Mouse (Mus musculus) adrenal gland, adult 8-10 months (tissue): ENCODE data around the gene Nrm. TPM values are rescaled to one million over a fixed set of nuclear protein-coding genes. Genes with fewer than 3 reads are reported as not detected.
A peak's percentile ranks its signal among the peaks of the same experiment; 100 is the strongest.

Experiments
- DNase-seq: peaks from one replicate; pipeline ENCODE4 v3.0.0; 2022
- microRNA-seq, 2 experiments: library from miRNA; unstranded; fragments of <30 nt; microRNA quantifications; one replicate each; pipeline ENCODE4 v1.2.0; 2022
- total RNA-seq, 4 experiments: library from RNA; stranded (reverse); gene quantifications; 2 replicates each; pipeline ENCODE4 v1.2.4; 2022

Gene Nrm
- total RNA-seq, 4 experiments from 2014 or later: 2.5 to 5.4 (median 5.0) TPM

GRCm38 (mm10) chr17:35909186-35909918 lies 48.2 kb downstream of the Nrm start:
- no peak for DNase-seq

- DNase-seq: peak; percentile 93
Measured at GRCm38 (mm10) chr17:35909919-35910369, 48.8 kb downstream of the Nrm start, which contains the start of gene Atat1. Gene Atat1, minus strand, starts transcription at chr17:35910075.

- DNase-seq: no peak
Measured at GRCm38 (mm10) chr17:35914975-35915374, 53.9 kb downstream of the Nrm start.

Small RNA genes lying within 50 kb of the gene (microRNA-seq; reads per million reads assigned to microRNA genes)
- gene Gm28033: 0 to 0.18 reads per million in 2 experiments

Other genes starting within 250 kb of the Nrm start
- gene Gm9573, start 234.7 kb upstream of the Nrm start, total RNA-seq: not detected
- not detected for gene Mucl3, start 217.6 kb upstream of the Nrm start, total RNA-seq
- gene Vars2, start 193.7 kb upstream of the Nrm start, total RNA-seq: 10 to 100 TPM; 30.9 to 60.3 (median 45.3) TPM
- gene Gtf2h4, start 187.6 kb upstream of the Nrm start, total RNA-seq: 10 to 100 TPM; 23.5 to 30.6 (median 24.6) TPM
- gene Ddr1, start 156.7 kb upstream of the Nrm start, total RNA-seq: 10 to 100 TPM; 40.1 to 81.5 (median 56.4) TPM
- gene Ier3, start 39.6 kb upstream of the Nrm start, total RNA-seq: 10 to 100 TPM in 3 of 4 experiments, 1 to 10 TPM in 1; 8.3 to 19.3 (median 13.7) TPM
- 100 to 1,000 TPM in 2 of 4 experiments, 10 to 100 TPM in 2; 57.2 to 117 (median 94.8) TPM for gene Flot1, start 38.1 kb upstream of the Nrm start, total RNA-seq
- 100 to 1,000 TPM; 141 to 168 (median 159) TPM for gene Tubb5, start 23.0 kb upstream of the Nrm start, total RNA-seq
- gene Mdc1, start 19.8 kb upstream of the Nrm start, total RNA-seq: 10 to 100 TPM; 20.9 to 28.2 (median 24.1) TPM
- gene Ppp1r18, start 4.3 kb downstream of the Nrm start, total RNA-seq: 10 to 100 TPM; 35.4 to 47.9 (median 40.0) TPM
- gene Dhx16, start 18.5 kb downstream of the Nrm start, total RNA-seq: 10 to 100 TPM; 40.6 to 57.8 (median 52.0) TPM
- gene 2310061I04Rik, start 36.1 kb downstream of the Nrm start, total RNA-seq: 10 to 100 TPM; 33.1 to 46.5 (median 40.3) TPM
- gene Atat1, start 48.8 kb downstream of the Nrm start, total RNA-seq: 10 to 100 TPM; 34.8 to 61.0 (median 44.9) TPM
- 100 to 1,000 TPM in 2 of 4 experiments, 10 to 100 TPM in 2; 81.7 to 102 (median 99.4) TPM for gene Mrps18b, start 55.1 kb downstream of the Nrm start, total RNA-seq
- gene Ppp1r10, start 55.1 kb downstream of the Nrm start, total RNA-seq: 100 to 1,000 TPM in 1 of 4 experiments, 10 to 100 TPM in 3; 65.5 to 105 (median 89.6) TPM
- gene Abcf1, start 108.4 kb downstream of the Nrm start, total RNA-seq: 100 to 1,000 TPM in 1 of 4 experiments, 10 to 100 TPM in 3; 87.1 to 104 (median 93.9) TPM
- gene Gnl1, start 118.5 kb downstream of the Nrm start, total RNA-seq: 10 to 100 TPM; 52.4 to 65.5 (median 59.7) TPM
- 10 to 100 TPM; 19.0 to 38.5 (median 27.2) TPM for gene Prr3, start 118.9 kb downstream of the Nrm start, total RNA-seq
- gene H2-T24, start 159.2 kb downstream of the Nrm start, total RNA-seq: 1 to 10 TPM; 6.0 to 9.2 (median 6.9) TPM
- gene H2-T23, start 171.5 kb downstream of the Nrm start, total RNA-seq: 100 to 1,000 TPM in 1 of 4 experiments, 10 to 100 TPM in 3; 65.8 to 110 (median 93.4) TPM
- gene H2-T22, start 181.4 kb downstream of the Nrm start, total RNA-seq: 10 to 100 TPM; 33.8 to 65.4 (median 46.3) TPM
- under 1 TPM in 2 of 4 experiments, not detected in 2; 0.17 to 0.30 TPM for gene Gm6034, start 181.6 kb downstream of the Nrm start, total RNA-seq
- gene Gm11127, start 197.1 kb downstream of the Nrm start, total RNA-seq: 1 to 10 TPM; 5.8 to 7.9 (median 6.7) TPM